Mouse (Mus musculus) ES-Bruce4 (cell line): Measurements from ENCODE around the gene Rab1a.

ENCODE experiments used
- CTCF ChIP-seq: IDR thresholded peaks from one replicate; pipeline ENCODE4 v1.8.1; 2011; ENCODE audit warnings: low read depth, low read length
- EP300 ChIP-seq: IDR thresholded peaks from 2 replicates; pipeline ENCODE4 v1.6.1; 2011; ENCODE audit warnings: low read depth, low read length; ENCODE audit not compliant: insufficient read depth
- POLR2A ChIP-seq: IDR thresholded peaks from one replicate; pipeline ENCODE4 v1.8.1; 2011; ENCODE audit warnings: low read length; ENCODE audit not compliant: insufficient read depth

GRCm38 (mm10) chr11:20248277-20248676, 47.0 kb downstream of the Rab1a start:
- TF ChIP-seq CTCF (no peak), POLR2A (no peak), EP300 (no peak)
